Mouse (Mus musculus): ENCODE data around the gene Ube2l6. TPM values are rescaled to one million over a fixed set of nuclear protein-coding genes. Genes with fewer than 3 reads are reported as not detected.

Ube2l6 gene
- polyA plus RNA-seq, 1 experiment from 2014 or later, result 26.1 TPM

GRCm38 (mm10) chr2:84838993-84839980, 40.7 kb downstream of the Ube2l6 start:
- ATAC-seq, result no peak; the same call in 1 of the 2 replicates

DNA sequence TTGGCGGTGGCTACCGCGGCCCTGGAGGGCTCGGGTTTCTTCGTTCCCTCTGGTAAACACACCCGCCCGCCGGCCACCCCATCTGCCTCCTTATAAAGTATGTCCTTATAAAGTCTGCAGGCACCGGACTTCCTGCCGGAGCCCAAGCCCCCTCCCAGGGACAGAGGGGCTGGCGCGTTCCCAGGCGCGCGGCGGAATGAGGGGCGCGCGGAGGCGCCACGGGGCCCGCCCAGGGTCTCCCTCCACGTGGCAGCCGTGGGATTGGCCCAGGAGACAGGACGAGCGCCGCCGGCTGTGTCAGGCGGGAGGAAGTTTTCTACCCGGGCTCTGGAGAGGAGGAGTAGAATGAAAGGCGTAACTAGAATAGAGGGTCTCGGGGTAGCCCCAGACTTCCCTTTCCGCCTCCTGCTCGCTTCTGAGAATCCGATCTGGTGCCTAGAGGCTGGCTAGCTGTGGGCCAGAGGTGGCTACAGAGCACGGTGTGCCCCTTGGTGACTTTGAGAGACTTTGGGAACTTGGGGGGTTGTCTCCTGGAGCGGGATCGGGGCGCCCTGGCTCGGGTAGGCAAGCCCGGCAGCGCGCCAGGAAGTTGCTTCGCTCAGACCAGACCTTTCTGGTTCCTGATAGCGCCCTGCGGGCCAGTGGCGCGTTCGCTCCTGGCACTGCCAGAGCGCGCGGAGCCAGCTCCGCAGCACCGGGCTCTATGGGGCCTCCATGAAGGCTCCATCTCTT, 41.6 kb downstream of the Ube2l6 start:
- H3K9ac ChIP-seq (ENCODE audit: low read depth, low read length), result peak overlapping the region; percentile 66
- peak overlapping the region; percentile 99 for H3K4me2 ChIP-seq (ENCODE audit: low read length)
- no peaks in the 10 kb centered on the region for H3K9me3 ChIP-seq (ENCODE audit: control insufficient read depth, low read length)
- H3K27me3 ChIP-seq (replicated peaks; ENCODE audit: control insufficient read depth, insufficient read depth, low read length), result peaks cover 29% of the 10 kb centered on the region
- H3K27ac ChIP-seq (ENCODE audit: low read depth, low read length), result no peak overlapping the region; the same call in 1 of the 2 replicates
- peak overlapping the region; percentile 64 for H3K4me3 ChIP-seq (ENCODE audit: low read length)
- H3K4me1 ChIP-seq (ENCODE audit: control insufficient read depth, insufficient read depth, low read depth, low read length), result peaks cover 19% of the 10 kb centered on the region
- under 1% methylated on average over 51 of the region's 54 CpGs for WGBS
- ATAC-seq, result peak; percentile 89
- no peaks in the 10 kb centered on the region for H3K36me3 ChIP-seq (ENCODE audit: control insufficient read depth, insufficient read depth, low read length)

More at GRCm38 (mm10) chr2:84838993-84839980, 40.7 kb downstream of the Ube2l6 start:
- Histone ChIP-seq H3K4me1 (ENCODE audit: control insufficient read depth, insufficient read depth, low read depth, low read length) (peaks cover 19% of the 10 kb centered on the region), H3K27ac (ENCODE audit: low read depth, low read length) (no peak overlapping the region), H3K36me3 (ENCODE audit: control insufficient read depth, insufficient read depth, low read length) (no peaks in the 10 kb centered on the region), H3K27me3 (replicated peaks; ENCODE audit: control insufficient read depth, insufficient read depth, low read length) (peaks cover 29% of the 10 kb centered on the region), H3K9me3 (ENCODE audit: control insufficient read depth, low read length) (no peaks in the 10 kb centered on the region), H3K4me3 (ENCODE audit: low read length) (peak overlapping the region; percentile 64), H3K4me2 (ENCODE audit: low read length) (peak overlapping the region; percentile 99), H3K9ac (ENCODE audit: low read depth, low read length) (peak overlapping the region; percentile 66)
- WGBS, result under 1% methylated on average over 47 of the region's 47 CpGs

DNA sequence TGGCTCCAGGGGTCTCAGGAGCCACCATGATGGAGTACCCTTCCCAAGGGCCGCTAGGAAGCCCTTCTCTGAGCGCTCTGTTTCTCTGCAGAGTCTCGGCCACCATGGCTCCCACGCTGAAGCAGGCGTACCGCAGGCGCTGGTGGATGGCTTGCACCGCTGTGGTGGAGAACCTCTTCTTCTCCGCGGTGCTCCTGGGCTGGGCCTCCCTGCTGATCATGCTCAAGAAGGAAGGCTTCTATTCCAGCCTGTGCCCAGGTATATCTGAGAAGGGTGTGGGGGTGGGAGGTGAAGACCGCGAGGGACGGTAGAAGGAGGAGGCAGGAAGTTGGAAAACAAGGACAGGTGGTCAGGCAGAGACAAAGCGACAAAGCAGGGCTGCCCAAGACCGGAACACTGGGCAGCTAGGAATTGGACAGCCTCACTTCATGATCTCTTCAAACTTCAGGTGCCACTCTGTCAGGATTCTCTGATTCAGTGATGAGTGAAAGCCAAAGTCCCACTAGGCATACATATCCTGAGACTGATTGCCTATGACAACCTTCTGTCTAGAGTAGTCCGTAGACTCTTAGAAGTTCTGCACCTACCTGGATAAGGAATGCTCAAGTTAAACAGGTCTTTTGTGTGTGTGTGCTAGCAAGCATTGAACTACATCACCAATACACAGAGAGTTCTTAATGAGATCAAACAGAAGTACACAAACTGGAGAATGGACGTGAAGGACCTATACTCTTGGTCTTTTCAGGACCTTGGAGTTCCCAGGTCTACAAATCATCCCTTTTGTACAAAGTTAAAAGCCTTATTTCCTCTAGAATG, 42.3 kb downstream of the Ube2l6 start:
- 7% methylated on average over 17 of the region's 17 CpGs for WGBS
- ATAC-seq, result peak; percentile 57
- H3K27ac ChIP-seq (ENCODE audit: low read depth, low read length), result no peak overlapping the region
- H3K36me3 ChIP-seq (ENCODE audit: control insufficient read depth, insufficient read depth, low read length), result no peaks in the 10 kb centered on the region
- peaks cover 19% of the 10 kb centered on the region for H3K4me1 ChIP-seq (ENCODE audit: control insufficient read depth, insufficient read depth, low read depth, low read length)
- H3K4me2 ChIP-seq (ENCODE audit: low read length), result peak overlapping the region; percentile 99
- peak overlapping the region; percentile 66 for H3K9ac ChIP-seq (ENCODE audit: low read depth, low read length)
- H3K9me3 ChIP-seq (ENCODE audit: control insufficient read depth, low read length), result no peaks in the 10 kb centered on the region
- peaks cover 29% of the 10 kb centered on the region for H3K27me3 ChIP-seq (replicated peaks; ENCODE audit: control insufficient read depth, insufficient read depth, low read length)
- peak overlapping the region; percentile 64 for H3K4me3 ChIP-seq (ENCODE audit: low read length)

DNA sequence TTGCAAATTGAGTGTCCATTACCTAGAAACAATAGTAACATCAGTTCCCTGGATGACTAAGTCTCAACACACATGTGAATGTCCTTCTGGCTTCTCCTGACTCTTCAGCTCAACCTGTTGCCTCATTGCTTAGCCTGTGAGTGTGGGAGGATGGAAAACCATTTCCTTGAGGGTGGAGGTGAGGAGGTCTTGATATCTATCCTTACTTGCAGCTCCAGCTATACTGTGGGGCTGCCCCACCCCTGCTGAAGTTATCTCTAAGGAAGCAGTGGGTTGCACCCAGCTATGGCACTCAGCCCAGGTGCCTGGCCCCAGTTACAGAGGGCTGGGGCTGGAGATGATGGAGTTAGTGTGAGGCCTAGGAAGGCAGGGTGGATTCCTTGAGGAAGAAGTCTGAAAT, 43.3 kb downstream of the Ube2l6 start:
- ATAC-seq, result no peak
- Histone ChIP-seq H3K9ac (ENCODE audit: low read depth, low read length) (no peak overlapping the region), H3K4me2 (ENCODE audit: low read length) (no peak overlapping the region), H3K27me3 (replicated peaks; ENCODE audit: control insufficient read depth, insufficient read depth, low read length) (peaks cover 29% of the 10 kb centered on the region), H3K4me3 (ENCODE audit: low read length) (no peak overlapping the region), H3K27ac (ENCODE audit: low read depth, low read length) (no peak overlapping the region), H3K9me3 (ENCODE audit: control insufficient read depth, low read length) (no peaks in the 10 kb centered on the region), H3K36me3 (ENCODE audit: control insufficient read depth, insufficient read depth, low read length) (no peaks in the 10 kb centered on the region), H3K4me1 (ENCODE audit: control insufficient read depth, insufficient read depth, low read depth, low read length) (peaks cover 19% of the 10 kb centered on the region)

- Histone ChIP-seq H3K27ac (ENCODE audit: low read depth, low read length) (no peak overlapping the region), H3K4me3 (ENCODE audit: low read length) (no peak overlapping the region), H3K4me2 (ENCODE audit: low read length) (no peak overlapping the region), H3K36me3 (ENCODE audit: control insufficient read depth, insufficient read depth, low read length) (no peaks in the 10 kb centered on the region), H3K27me3 (replicated peaks; ENCODE audit: control insufficient read depth, insufficient read depth, low read length) (peaks cover 14% of the 10 kb centered on the region), H3K9me3 (ENCODE audit: control insufficient read depth, low read length) (no peaks in the 10 kb centered on the region), H3K9ac (ENCODE audit: low read depth, low read length) (no peak overlapping the region), H3K4me1 (ENCODE audit: control insufficient read depth, insufficient read depth, low read depth, low read length) (peaks cover 19% of the 10 kb centered on the region)
- no peak for ATAC-seq
- 87% methylated on average over 6 of the region's 6 CpGs for WGBS
These were observed 45.0 kb downstream of the Ube2l6 start for GRCm38 (mm10) chr2:84843654-84844053.

GRCm38 (mm10) chr2:84845226-84845625, 46.6 kb downstream of the Ube2l6 start:
- WGBS, result 66% methylated on average over 1 of the region's 1 CpGs
- Histone ChIP-seq H3K27ac (ENCODE audit: low read depth, low read length) (no peak overlapping the region), H3K27me3 (replicated peaks; ENCODE audit: control insufficient read depth, insufficient read depth, low read length) (peaks cover 5% of the 10 kb centered on the region), H3K9ac (ENCODE audit: low read depth, low read length) (no peak overlapping the region), H3K4me2 (ENCODE audit: low read length) (no peak overlapping the region), H3K36me3 (ENCODE audit: control insufficient read depth, insufficient read depth, low read length) (no peaks in the 10 kb centered on the region), H3K4me1 (ENCODE audit: control insufficient read depth, insufficient read depth, low read depth, low read length) (peaks cover 7% of the 10 kb centered on the region), H3K4me3 (ENCODE audit: low read length) (no peak overlapping the region), H3K9me3 (ENCODE audit: control insufficient read depth, low read length) (no peaks in the 10 kb centered on the region)
- ATAC-seq, result no peak

DNA sequence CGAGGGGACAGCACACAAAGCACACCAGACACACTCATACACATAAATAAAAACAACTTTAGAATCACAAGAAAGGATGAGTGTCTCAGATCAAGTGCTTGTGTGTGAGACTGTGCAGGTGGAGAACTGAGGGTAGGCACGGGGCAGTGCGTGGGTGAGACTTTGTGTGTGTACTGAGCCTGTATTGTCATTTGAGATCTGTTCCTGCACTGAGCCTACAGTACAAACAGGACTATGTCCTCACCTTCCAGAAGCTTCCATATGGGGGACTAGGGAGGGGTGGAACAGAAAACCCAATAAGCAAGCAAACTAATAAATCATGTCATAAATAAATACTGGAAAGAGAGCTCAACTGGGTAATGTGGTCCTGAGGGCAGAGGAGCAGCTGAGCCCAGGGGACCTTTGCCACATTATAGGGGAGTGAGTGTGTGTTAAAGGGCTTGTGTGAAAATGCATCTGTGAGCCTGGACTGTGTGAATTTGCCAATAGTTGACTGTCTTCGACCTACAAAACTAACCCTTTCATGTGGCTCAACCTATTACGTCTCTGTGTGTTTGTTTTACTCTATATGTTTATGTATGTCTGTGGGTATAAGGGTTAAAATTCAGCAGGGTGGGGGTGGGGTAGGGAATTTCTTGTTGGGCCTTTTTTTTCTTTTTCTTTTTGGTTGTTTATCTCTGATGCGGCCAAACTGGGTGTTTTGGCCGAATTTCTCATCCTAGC, 51.9 kb downstream of the Ube2l6 start:
- Histone ChIP-seq H3K4me2 (ENCODE audit: low read length) (no peak overlapping the region; the same call in 1 of the 2 replicates), H3K27ac (ENCODE audit: low read depth, low read length) (no peak overlapping the region)

More for the DNA sequence above, 51.9 kb downstream of the Ube2l6 start:
- Histone ChIP-seq H3K4me3 (ENCODE audit: low read length) (no peak overlapping the region), H3K4me1 (ENCODE audit: control insufficient read depth, insufficient read depth, low read depth, low read length) (peaks cover 2% of the 10 kb centered on the region; the same call in 1 of the 2 replicates), H3K36me3 (ENCODE audit: control insufficient read depth, insufficient read depth, low read length) (no peaks in the 10 kb centered on the region), H3K27me3 (replicated peaks; ENCODE audit: control insufficient read depth, insufficient read depth, low read length) (no peaks in the 10 kb centered on the region), H3K9me3 (ENCODE audit: control insufficient read depth, low read length) (no peaks in the 10 kb centered on the region), H3K9ac (ENCODE audit: low read depth, low read length) (no peak overlapping the region)
- WGBS, result 69% methylated on average over 7 of the region's 7 CpGs
- no peak for ATAC-seq

Data from hindbrain, embryonic 16.5 days (tissue).